Mouse (Mus musculus) adrenal gland, adult 2 months (tissue): ENCODE measurements at regions not wholly inside any gene's neighbourhood (a gene's known extent, or its start where the extent isn't known, plus 50 kb on each side); places are given as distances from the start of the nearest gene placed in this dataset.
"Not testable (repeated sequence)": the region's sequence is repeated elsewhere in the genome, so short reads cannot be mapped to it uniquely, and the experiment has no call there.

Experiments
- DNase-seq: peaks from one replicate; pipeline ENCODE4 v3.0.0; 2021

DNA sequence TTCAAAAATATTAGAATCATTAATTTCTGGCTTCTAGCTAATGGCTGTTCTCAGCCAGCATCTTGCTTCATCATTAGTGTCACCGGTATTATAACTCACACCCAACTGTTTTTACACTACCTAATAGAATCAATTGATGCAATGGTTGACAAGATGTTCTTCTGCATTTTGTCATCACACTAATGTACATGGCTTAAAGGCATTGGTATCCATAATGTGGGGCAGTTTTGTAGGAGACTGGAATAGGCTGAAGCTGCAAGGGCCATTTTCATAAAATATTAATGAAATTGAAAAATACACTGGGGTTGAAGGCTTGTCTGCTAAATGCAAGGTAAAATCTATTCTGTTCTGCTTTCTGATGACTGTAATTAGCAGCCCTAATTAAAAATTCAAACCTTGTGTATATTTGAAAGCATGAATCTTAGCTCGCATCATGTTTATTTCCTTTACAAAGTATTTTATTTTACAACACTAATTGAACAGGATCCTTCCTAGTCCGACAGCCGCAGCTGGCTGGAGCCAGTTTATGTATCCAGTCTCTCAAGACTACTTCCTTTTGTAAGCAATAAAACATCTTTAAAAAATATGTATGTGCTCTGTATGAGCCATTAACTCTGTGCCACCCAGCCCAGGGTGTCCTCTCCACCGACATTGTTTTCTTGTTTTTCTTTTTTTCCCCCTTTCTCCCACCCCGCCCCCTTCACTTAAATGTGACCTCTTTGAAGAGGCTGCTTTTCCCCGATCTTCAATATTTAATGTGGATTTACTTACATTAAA, 259.6 kb downstream of the Pou4f1 start:
- no peak for DNase-seq

DNA sequence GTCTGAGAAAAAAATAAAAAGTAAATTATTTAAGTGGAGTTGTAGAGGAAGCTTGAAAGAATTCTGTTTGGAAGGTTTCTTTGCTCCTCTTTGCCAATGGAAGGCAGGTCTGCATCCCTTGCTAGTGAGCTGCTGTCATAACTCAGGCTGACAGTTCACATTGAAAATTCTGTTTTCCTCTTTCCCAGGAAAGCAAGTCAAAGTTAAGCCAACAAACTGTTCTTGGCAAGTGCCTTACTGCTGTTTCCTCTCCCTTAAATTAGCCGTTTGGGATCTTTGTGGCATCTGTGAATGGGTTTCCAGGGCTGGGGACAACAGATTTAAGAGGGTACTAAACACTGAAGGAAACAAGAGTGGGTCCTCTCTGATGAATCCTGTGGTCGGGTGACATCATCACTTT, 261.2 kb downstream of the Pou4f1 start:
- DNase-seq, result no peak

DNA sequence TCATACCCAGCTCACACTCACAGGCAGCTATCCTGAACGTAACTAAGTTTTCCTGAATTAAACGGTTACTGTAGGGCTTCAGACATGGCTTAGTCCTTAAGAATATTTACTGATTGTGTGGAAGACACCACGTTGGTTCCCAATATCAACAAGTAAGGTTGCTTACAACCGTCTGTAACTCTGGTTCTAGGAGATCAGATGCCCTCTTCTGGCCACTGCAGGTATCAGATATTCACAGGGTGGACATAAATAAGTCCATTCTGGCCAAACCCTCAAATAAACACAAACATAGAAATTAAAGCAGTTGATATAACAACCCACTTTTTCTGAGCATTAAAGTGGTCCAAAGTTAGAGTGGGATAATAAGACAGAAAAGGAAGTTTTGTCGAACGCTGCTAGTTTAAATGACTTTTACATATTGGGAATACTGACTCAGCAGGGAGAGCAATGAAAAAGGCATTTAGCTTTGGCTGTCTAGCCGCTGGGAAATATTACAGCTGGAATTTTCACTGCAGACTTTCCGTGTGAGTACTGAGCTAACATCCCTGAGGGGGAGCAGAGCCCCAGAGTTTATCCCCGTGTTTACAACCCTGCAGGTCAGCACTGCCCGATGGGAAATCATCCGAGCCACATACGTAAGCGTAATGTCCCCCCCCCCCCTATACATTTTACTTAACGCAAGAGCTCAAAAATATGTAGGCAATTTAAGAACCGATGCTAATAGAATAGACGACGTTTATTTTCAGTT, 264.4 kb downstream of the Pou4f1 start:
- no peak for DNase-seq

DNA sequence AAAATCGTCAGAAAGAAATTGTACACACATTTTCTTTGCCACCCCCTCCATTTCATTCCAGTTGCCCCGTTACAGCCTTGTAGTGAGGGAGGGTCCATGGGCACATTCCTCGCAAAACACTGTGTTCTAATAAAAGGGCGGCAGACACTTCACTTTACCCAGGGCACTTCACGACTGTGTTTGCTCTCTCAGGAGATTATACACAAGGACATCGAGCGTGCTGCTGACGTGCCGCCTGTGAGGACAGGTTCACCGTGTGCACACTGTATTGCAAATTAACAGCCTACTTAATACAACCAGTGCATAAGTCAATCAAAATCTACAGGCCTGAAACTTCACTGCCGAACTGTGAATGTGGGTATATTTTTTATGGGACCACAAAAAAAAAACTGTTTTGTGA, 274.6 kb downstream of the Pou4f1 start:
- no peak for DNase-seq

DNA sequence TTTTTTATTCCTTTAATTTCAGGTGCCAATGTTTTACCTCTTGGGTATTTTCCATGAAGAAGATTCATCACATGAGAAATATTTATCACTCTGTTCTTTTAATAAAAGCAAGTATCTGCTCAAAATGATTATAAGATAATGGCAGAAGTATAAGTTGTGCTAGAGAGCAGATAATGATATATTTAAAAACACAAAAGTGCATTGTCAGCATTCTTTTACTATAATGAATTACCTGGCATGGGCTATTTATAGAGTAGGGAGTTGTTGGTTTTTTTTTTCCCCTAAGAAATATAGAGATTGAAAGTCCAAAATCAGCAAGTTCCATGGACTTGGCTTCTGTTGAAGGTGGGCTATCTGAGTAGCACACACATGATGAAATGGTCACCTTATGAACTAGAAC, 292.7 kb downstream of the Pou4f1 start:
- no peak for DNase-seq

DNA sequence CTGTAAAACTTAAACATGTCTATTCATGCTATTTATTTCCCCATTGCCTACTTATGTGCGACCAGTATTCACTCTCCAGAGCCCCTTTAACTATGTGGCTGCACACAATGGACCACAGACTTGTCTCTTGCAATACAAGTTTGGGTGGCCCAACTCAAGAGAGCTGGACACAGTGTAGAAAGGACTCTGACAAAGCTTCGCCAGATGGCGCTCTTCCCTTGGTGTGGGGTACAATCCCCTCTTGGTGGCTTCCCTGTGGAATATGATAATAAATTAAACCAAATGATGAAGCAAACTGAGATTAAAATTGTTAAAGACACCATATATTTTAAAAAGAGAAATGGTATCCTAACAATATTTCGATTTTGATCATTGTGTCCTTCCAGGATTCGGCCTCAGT, 302.6 kb upstream of the Ednrb start:
- DNase-seq, result no peak

DNA sequence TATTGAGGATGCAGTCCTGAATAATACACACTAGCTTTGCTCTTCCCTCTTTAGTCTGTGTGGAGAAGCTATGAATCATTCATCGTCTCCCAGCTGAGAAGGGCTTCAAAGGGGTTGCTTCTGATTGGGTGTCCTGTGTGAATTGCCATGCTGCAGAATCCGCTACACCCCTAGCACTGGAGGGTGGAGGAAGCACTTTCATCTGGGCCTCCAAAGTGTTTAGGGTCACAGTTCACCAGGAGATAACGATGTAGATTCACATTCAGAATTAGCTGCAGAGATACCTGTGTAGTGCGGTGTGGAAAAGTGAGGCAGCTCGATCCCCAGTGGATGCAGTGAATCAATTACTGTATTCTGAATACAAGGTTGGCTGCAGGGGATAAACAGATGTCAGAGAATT, 301.2 kb upstream of the Ednrb start:
- no peak for DNase-seq

DNA sequence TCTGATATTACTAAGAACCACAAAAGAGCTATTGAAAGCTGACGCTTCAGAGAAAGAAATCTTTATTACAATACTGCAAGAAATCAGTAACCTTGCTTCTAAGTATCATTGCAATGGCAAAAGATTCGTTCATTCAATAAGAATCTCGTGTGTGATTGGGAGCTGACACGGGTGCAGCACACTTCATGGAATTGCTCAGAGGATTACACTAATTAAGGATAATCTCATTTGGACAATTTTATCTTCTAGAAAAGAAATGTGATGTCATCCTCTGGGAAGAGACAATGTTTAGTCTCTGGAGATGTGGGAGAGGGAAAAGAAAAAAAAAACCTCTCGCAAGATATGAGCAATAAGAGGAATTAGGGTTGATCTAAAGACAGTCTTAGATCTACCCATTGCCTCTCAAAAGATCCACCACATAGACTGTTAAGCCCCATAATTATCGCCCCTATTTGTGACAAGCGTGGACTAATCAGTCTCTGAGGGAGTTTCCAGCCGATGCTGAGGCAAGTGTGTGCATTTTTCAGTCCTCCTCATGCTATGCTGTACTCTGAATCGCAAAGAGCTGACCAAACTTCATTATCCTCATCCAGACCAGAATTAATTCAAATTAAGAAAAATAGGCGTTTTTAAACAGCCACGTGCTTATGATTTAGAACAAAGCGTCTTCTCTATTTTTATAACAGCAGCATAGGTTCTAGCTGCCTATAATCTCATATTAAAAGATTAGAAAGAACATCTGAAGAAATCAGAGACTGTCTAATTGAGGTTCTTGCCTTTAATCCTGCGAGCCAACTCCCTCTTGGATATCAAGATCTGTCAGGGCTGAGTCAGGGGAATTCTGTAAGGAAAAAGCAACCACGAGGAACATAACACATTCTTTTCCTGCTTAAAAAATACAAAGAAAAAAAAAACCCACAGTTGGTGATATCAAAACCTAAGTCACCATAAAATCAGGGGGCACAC, 271.1 kb upstream of the Ednrb start:
- DNase-seq, result no peak

DNA sequence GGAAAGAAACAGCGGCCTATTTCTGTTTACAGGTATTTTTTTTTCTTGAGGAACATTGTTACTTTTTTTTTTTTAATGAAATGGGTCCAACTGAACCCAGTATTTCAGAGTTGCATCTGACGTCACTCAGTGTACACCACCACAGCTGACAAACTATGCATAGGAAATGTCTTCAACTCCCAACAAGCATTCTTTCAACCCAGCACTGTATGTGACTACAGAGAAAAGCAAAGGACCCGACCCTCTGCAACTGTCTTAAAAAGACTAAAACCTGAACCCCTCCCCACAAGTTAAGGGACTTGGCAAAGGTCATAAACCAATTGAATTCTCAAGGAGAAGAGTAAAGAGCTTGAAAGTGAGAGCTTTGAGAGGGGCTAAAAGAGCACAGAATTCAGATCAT, 270.0 kb upstream of the Ednrb start:
- DNase-seq, result no peak

DNA sequence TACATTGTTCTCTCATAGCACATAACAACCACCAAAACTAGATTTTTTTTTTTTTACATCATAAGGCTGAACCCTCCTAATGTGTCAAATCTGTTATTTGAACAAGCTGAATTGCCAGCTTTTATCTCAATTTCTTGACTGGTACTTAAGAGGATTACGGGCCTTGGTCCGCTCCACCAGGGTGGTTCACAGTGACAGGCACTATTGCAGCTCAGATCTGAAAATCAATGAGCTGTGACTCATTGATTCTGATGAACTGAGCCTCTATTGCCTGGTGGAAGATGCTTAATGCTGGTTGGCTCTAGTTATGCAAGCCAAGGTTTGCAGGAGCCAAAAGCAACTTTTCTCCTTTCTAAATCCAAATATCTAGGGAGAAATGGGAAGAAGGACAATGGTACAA, 269.2 kb upstream of the Ednrb start:
- DNase-seq, result no peak

DNA sequence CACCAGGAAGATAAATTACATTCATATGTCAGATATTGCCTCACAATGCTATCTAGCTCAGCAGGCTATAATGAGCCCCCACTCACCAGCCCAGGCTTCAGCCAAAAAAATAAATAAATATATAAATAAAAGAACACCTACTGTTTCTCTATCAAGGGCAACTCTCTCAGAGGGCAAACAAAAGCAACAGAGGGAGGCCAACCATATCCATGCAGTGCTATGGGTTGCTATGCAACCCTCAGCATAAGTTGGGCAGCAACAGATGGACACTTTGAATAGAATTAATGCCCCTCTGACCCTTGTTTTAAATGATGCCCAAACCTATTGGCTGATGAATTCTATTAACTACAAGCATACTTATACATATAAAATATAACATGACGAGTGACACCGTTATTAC, 242.2 kb upstream of the Ednrb start:
- DNase-seq, result no peak

DNA sequence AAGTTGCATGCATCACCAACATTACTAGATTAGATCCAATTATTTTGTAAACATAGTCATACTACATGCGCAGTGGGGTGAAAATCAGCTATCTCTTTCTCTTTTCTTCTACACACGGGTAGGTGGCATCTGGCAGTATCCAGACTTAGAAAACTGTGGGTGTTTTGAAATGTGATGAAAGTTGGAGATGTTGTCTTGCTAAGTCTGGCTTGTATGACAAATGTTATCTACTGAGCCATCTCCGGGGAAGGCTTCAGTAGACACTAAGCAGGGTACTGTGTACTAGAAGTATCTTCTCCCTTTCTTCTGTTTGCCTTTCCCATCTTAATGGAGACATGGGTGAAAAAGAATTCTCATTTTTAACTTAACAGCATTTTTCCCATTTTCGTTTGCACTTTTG, 220.0 kb upstream of the Ednrb start:
- DNase-seq, result not testable (repeated sequence)

DNA sequence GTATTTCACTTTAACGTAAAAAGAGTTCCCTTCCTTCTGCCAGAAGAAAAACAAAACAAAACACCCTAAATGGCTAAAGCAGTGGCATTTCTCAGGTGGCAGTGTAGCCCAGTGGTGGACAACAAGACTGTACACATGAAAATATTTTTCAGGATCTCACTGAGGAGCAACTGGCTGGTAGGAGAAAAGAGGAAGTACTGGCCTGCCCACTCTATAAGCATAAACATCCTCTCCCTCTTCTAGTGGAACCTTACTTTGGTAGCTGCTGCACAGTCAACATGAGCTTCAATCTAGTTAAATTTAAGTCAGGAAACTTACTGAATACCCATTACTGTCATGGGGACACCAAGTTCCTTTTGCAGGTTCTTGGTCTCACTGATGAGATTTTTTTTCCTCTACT, 209.5 kb upstream of the Ednrb start:
- DNase-seq, result no peak

DNA sequence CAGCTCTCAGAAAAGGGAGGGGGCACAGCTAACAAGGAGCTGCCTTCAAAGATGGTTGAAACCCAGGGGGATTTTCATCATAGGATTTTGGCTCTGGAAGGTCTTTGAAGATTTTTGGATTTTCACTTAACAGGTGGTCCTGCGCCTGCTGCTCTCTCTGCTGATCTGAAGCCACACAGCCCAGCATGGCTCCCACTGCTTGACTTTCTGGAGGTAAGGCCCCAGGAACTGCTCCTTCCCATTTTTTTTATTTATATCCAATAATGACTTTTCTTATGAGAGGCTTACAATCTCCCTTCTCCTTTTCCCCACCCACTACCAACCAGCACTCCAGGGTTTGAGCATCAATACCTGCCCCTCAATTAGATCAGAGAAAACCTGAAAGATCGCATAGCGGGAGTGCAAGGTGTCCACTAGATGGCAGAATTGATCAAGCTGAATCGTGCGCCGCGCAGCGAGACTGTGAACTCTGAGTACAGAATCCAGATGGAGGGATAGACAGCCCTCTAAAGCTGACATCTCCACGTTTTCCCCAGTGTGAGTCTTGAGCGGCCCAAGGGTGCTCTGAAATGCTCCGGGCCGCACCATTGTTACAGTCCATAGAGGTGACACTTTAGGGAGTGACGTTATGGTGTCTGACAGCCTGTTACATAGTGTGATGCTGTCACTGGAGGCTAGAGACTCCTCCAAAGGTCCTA, 194.6 kb upstream of the Ednrb start:
- peak; percentile 25 for DNase-seq

DNA sequence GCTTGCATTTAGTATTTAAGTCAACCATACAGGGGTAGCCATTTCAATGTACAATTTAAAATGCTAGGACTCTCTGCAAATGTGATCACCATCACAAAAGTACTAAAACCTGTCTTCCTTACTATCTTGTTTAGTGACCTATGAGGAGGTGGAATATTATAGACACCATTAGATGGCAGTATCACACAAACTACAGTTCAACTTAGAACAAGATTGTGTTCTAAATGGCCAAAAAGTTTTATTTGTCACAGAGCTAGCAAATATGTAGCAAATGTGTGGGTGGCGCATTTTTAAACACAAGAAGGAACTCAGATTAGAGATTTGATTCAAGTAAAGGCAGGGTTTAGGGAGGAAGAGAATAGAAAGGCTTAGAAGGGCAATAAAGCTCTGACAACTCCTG, 189.4 kb upstream of the Ednrb start:
- no peak for DNase-seq

DNA sequence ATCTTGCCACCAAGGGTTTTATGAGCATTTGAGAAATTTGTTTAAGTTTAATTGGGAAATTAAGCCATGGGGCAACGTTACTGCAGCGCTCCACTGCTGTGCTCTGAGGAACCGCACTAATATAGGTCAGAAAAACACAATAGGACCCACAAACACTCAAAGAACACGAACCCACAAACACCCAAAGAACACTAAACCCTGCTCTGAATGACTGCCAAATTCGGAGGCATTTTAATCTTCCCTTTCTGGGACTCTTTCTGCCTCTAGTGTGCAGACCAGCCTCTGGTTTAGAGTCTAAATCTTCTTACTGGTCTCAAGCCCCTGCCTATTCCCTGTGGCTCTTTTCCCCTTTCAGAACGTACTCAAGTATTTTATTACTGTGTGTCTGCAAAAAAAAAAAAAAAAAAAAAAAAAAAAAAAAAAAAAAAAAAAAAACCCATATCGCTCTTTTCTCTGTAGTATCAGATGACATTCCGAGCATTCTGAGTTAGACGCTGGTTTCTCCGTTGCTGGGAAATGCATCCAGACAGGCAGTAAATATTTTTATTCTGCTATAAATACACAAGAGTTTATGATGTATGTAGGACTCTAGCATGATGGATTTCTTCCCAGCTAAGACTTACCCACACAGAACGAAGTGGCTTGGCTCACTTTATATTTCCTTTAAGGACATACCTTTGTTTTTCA, 186.7 kb upstream of the Ednrb start:
- DNase-seq, result no peak

DNA sequence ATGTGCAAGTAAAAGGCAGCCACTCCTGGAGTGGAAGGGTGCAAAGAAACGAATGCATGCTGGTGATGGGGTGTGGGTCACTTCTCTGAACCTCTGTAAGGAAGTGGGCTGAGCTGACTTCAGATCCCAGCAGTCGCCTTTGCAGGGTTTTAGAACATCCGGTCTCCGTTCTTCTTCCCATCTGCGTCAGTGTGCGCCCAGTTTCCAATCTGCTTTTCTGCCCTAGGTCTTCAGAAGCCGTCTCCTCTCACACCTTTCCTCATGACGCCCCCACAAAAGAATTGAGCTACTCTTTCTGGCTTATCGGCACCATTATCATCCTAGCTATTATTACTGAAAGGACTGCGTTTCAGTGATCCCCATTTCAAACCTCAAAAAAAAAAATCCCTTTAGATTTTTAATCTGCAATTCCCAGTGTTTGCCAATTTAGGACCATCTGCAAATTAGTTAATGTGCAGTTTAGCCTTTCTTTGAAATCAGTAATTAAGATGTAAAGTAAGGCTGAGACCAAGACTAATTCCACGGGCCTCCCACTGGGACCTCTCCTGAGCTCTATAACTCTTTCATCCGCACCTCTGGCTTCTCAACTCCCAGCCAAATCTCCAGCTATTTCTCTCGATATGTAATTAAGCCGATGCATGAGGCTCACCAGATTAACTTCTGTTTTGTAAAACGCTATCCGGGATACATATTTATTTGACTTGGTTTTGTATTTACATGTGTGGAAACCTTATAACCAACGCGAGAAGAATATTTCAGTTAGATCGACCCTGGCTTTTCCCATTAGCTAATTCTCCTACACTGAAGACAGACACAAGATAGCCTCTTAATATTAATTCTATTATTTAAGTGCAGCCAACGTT, 185.7 kb upstream of the Ednrb start:
- no peak for DNase-seq

DNA sequence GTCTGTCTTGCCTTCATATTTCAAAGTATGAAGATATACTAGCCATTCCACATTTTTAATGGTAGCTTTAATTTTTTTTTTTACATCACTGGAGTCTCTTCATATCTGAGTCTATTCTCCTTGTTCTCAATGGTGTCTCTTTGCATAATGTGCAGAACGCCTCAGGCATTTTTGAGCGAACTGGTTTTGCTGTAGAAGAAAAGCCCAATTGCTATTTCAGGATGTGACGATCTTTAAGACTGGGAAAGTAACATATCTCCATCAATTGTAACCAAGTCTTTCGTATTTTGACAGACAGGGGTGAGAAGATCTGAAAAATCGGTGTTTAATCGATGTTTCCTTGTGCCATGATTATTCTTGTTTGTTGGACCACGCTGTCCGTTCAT, 183.7 kb upstream of the Ednrb start:
- no peak for DNase-seq

DNA sequence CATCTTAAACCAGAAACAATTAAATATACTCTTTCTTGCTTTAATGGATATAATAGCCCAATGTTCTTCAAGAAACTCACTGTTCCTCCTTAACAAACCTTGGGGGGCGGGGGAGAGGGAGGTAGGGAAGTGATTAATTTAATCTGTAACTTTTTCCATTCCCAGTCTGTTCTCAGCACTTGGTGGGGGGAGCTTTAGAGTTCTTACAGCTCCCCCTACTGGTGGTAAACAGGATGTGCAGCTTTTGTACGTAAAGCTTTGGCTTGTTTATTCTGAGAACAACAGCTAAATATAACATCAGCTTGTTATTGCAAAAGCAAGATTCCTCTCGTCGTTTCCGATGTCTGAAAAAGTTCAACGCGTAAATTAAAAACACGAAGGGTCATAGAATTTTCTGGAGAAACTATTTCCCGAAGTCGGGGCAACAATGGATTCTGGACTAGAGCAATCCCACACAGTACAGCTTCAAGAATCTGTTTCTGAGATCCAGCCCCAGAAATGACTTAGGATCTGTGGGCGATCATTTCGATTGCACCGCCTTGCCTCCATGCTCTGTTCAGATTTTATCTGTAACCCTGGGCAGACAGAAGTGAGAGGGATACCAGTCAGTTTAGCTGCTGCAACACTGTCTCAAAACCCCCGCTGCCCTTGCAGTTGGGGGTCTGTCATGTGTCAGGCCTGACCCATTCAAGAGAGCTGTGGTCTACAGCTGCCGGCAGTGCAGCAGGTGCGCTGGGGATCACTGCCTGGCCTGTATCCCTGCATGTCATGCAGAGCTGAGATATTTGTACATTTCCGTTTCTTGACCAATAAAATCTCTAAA, 183.1 kb upstream of the Ednrb start:
- peak; percentile 56 for DNase-seq

DNA sequence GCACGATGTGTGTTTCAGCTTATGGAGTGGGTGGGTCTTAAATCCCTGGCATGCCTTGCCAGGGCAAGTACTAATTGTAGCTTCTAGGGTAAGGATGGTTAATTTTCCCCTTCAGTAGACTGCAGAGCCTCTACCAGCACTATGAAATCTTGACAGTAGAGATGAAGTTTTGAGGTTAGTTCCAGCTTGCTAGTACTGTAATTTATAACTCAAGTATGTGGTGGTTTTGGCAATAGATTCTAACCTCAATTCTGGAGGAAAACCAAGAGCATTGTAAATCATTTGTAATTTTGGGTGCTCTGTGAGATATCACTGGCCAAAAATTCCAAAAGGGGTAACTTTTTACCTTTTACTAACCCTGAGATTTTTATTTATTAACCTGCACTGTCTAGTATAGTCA, 164.3 kb upstream of the Ednrb start:
- DNase-seq, result no peak
